Mouse (Mus musculus) E14TG2a.4 (cell line): ENCODE data around the gene Fank1.

ENCODE experiments used
- CTCF ChIP-seq: conservative IDR thresholded peaks from 2 replicates; pipeline ENCODE4 v1.5.1; 2014; ENCODE audit warnings: low read length
- NANOG ChIP-seq: IDR thresholded peaks from 2 replicates; pipeline ENCODE4 v1.6.1; 2014; ENCODE audit warnings: borderline replicate concordance, low read length, mixed read lengths
- POU5F1 ChIP-seq: IDR thresholded peaks from 2 replicates; pipeline ENCODE4 v1.6.1; 2014; ENCODE audit warnings: low read length, borderline replicate concordance

DNA sequence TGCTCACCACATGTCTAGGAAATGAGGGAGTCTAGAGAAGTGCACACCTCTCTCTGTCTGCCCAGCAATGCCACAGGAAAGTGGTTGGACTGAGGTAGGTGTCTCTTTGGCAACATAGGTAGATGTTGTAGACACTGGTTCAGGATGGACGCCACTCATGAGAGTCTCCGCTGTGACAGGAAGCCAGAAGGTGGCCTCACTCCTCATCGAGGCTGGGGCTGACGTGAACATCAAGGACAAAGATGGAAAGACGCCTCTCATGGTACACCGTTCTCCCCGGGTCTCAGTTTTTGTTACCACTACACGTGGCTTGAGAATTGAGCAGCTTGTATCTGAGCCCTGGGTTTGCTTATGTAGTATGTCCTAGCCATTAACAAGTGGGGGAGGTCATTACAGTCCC is 103.1 kb downstream of the Fank1 start:
- TF ChIP-seq CTCF (no peak), NANOG (no peak), POU5F1 (no peak)
